Mouse (Mus musculus) gastrocnemius, adult 18-20 months (tissue): Measurements from ENCODE around the gene Snx22. TPM values are rescaled to one million over a fixed set of nuclear protein-coding genes. Genes with fewer than 3 reads are reported as not detected.
A peak's percentile ranks its signal among the peaks of the same experiment; 100 is the strongest.

ENCODE experiments used
- DNase-seq: peaks from one replicate; pipeline ENCODE4 v3.0.0; 2021; ENCODE audit warnings: low spot score
- long read RNA-seq, 2 experiments: library from polyadenylated mRNA; stranded (forward); transcript quantifications; one replicate each; pipeline ENCODE4 v2.0.0; 2021
- total RNA-seq, 2 experiments: library from RNA; stranded (reverse); gene quantifications; 2 replicates each; pipeline ENCODE4 v1.2.3; 2021

Gene Snx22
- under 1 TPM in 1 of 2 experiments, not detected in 1; 0.17 TPM for total RNA-seq
- long read RNA-seq, experiment 1: 0 reads
- long read RNA-seq, experiment 2: 0 reads

- DNase-seq: peak; percentile 86
Observed at GRCm38 (mm10) chr9:66069583-66069982, at the start of gene Snx22. Snx22 (minus strand) TSS chr9:66069719.

DNA sequence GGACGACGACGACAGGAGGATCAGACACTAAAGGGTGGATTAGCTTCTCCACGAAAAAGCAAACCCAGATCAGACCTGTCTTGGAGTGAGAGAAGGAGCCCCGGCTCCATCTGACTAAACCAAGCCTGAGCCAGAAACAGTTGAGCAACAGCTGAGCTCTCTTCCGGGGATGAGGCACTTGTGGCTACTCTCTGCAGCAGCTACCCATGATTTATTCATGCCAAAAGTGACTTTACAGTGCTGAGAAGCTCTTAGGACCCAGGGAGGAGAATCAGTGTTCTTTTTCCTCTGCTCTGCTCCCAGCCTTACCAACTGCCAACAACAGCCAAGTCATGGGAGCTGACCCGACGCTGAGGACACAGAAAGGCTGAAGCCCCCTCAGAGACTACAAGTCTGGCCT lies 47.4 kb upstream of the Snx22 start:
- peak; percentile 47 for DNase-seq

- no peak for DNase-seq
Observed at GRCm38 (mm10) chr9:66114341-66114740, 44.8 kb upstream of the Snx22 start.

- DNase-seq: no peak
Observed at GRCm38 (mm10) chr9:66110611-66111379, 41.3 kb upstream of the Snx22 start.

- no peak for DNase-seq
Observed at GRCm38 (mm10) chr9:66110126-66110525, 40.6 kb upstream of the Snx22 start.

GRCm38 (mm10) chr9:66109574-66109973 lies 40.1 kb upstream of the Snx22 start:
- DNase-seq: no peak

DNA sequence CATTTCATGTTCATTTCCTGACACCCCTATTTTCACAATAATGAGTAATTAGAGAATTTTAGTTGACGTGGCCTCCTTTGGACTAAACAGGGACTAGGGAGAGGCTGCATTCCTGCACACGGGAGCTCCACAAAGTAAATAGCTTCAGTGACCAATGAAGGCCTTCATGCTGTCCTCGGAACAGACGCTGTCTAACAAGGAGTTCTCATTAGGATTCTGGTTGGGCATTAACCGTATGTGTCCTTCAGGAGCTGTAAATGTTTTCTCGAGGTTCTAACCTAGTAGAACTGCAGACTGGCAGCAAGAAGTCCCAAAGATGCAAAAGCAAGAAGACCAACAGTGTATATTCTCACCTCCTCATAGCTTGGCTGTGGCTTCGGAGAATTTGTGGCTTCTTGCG lies 35.6 kb upstream of the Snx22 start:
- no peak for DNase-seq

DNA sequence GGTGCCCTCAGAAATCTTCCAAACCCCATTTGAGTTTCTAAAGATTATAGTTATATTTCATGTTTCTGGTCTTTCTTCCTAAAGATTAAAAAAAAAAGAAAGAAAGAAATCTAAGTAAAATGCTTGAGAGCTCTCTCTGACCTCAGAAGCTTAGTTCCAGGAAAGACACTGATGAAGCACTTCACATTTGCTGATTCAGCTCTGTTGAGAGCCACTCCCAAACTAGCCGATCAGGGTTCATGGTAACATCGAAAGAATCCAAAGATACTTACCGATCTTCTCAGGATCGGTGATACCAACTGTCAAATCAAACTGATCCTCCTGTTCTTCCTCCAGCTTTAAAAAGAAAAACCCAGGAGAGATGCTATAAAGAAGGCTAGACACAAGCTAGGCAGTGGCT lies 35.1 kb upstream of the Snx22 start:
- no peak for DNase-seq

DNA sequence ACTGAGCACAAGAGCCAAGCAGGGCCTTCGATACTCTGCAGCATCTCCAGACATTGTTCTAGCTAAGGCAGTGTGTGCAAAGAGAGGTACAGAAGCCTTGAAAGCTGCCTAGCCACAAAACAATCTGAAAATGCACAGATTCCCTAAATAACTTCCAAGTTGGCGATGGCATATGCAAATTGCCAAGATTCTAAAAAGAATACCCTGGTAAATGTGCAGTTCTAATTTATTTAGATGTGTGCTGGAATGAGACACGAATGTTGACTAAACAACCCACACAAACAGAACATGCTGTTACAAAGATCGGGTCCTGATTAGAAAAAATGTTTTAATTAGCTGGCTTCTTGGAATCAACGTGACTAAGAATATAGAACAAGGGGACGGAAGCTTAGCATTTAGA lies 33.1 kb upstream of the Snx22 start:
- no peak for DNase-seq

DNA sequence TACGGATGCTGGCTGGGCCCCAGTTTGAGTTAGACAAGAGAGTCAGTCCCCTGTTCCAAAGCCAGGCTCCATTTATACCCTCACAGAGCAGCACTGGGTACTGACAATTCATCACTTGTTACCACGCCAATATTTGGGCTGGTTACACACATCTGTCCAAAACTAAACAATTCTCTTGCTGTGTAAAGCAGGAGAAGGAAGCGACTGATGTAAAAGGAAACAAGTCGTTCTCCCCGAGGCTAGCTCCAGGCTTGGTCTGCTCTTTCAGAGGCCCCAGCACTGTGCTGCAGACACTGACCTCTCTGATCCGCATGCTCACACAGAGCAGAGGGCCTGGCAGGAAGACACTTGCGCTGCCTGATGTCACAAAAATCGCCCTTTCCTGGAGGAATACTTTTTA lies 32.1 kb upstream of the Snx22 start:
- no peak for DNase-seq

DNA sequence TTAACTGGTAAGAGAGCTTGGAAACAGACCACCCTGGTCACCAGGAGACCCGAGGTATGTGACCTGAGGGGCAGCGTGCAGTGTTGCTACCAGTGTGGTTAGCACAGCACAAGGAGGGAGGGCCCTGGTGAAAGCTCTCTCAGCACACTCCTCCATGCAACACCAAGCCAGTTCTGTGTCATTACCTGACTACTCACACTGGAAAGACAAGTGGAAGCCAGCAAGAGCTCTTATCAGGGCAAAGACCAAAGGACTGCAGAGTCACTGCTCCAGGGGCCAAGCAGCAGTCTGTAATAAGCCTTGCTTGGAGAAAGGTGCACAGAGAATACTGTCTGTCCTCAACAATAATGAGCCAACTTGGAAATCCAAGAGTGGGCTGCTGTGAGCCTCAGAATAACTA lies 23.1 kb upstream of the Snx22 start:
- DNase-seq: no peak

DNA sequence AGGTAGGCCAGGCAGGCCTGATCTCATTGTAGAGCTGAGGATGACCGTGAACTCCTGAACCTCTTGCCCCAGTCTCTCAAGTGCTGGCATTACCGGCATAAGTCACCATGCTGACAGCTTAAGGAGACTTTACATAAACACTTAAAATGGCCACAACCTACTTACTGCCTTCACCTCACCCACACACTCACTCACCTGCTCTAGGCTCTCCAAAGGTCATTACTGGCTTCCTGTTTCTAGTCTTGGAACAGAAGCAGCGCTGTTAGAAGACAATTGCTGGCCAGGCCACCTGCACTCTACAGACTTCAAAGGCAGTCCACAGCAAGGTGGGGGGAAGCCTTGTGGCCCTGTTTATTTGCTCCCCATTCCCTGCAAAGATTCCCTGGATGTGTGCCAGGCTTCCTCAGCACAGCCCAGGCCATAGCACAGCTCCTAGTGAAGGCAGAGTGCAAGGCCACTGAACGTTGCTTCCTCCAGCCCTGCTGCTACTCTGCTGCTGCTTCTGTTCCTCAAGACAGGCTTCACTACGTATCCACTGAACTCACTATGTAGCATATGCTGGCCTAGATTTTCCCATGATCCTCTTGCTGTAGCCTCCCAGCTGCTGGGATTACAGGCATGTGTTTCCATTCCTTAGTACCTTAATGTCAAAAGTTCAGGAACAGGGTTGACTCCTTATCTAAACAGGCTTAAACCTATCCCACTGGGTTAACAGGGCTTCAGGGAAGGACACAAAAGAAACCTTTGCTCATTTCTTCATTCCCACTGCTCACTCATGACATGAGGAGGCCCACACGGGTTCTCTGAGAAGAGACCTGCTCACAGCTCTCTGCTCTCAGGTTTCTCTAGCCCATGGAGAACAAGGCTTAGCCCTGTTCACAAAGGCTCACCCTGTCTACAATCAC lies 22.1 kb upstream of the Snx22 start:
- DNase-seq: no peak

- no peak for DNase-seq
Observed at GRCm38 (mm10) chr9:66090593-66091244, 21.2 kb upstream of the Snx22 start.

- peak; percentile 61 for DNase-seq
Observed at GRCm38 (mm10) chr9:66088411-66088810, 18.9 kb upstream of the Snx22 start.

GRCm38 (mm10) chr9:66087062-66087461 lies 17.5 kb upstream of the Snx22 start:
- no peak for DNase-seq

- DNase-seq: no peak
Observed at GRCm38 (mm10) chr9:66084171-66084570, 14.7 kb upstream of the Snx22 start.

DNA sequence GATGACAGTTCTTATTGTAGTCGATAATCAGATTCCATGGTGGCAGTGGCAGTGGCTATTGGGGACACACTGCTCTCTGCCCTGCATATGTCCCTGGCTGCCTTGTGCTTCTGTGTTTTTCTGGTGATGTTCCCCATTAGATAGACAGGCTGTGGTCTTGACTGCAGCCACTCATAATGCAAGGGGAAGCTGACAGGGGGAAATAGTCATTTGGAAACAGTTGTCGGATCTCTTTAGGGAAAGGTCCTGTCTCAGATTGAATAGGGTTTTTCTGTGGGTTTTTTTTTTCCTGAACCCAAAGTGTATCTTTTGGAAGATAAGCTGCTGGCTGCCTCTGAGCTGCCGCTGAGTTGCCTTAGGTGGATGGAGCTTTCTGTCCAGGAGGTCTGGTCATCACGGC lies 12.5 kb upstream of the Snx22 start:
- DNase-seq: no peak

- no peak for DNase-seq
Observed at GRCm38 (mm10) chr9:66080804-66081459, 11.4 kb upstream of the Snx22 start.

DNA sequence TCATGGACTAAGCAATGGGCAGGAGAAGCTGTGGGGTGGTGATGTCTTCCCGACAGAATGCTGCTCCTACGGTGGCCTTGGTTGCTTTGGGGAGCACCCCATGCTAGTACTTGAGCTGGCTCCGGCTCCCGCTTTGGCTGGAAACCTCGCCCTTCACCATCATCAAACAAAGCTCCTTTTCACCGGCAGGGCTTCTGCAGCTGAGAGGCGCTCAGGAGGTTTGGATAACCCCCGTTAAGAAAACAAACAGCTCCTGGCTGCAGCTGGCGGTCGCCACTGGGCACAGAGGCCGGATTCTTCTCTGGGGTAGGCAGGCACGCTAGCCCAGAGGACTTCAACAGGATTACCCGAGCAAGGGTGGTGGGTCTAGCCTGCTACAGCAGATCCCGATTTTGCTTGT lies 9.0 kb upstream of the Snx22 start:
- DNase-seq: no peak

DNA sequence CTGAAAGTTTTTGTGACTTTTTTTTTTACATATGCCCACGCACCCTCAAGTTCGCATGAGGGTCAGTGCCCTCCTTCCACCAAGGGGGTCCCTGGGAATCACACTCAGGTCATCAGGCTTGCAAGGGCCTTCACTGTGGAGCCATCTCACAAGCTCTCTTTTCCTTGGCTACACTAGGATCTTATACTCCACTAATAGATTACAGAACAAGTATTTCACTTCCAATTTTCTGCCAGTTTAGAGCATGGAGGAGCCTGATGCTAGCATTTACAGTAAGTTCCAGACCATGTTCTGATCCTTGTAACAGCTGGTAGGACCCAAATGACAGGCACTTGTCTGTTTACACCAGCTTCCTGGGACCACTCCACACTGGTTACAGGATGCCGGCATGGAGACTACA lies 8.6 kb upstream of the Snx22 start:
- DNase-seq: no peak

GRCm38 (mm10) chr9:66072754-66073153 lies 3.2 kb upstream of the Snx22 start:
- no peak for DNase-seq

GRCm38 (mm10) chr9:66070151-66070550 lies 632 bp upstream of the Snx22 start:
- DNase-seq: no peak
